8 mouse cellular contexts compared by ENCODE assay signal in the genomic region with DNA sequence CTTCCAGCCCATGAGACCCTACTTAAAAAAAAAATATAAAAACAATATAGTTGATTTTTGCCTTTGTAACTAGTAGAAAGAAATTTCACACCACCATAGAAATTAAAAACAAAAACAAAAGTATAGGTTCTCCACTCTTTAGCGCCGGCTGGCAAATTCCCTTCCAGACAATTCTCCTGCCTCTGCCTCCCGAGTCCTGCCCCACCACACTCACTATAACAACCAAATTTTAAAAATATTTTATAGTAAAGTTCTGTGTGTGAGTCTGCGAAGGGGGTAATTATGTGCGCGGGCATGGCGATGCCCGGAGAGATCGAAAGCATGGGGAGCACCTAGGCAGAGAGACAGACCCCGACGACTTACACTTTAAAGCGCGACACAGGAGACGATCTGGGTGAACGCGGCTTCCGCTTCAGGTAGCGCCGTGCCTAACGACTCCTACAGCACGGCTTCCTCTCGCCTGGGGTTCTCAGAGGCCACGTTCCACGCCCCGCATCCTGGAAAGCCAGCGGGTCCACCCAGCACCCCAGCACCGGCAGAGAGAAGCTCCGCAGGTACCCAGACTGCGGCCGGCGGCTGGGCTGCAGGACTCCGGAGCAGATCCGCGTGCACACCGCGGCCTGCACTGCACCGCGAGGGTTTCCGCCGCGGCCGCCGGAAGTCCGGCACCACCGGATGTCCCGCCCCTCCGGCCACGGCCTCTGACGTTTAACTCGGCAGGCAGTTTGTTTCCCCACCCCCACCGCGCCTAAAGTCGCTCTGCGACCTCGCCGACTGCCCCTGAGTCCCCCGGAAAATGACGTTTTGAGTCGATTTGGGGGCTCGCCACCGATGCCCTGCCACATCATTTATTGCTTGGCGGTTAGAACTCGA. TPM values are rescaled to one million over a fixed set of nuclear protein-coding genes. Genes with fewer than 3 reads are reported as not detected.
DNase-seq lines count a peak whose midpoint lies in the region; ATAC-seq lines count a peak whose summit lies in the region.

A gene (minus strand): TSS at position 682 of the 873 bp plus-strand sequence.

- H3K9me3 ChIP-seq in intestine, embryonic 15.5 days = no peaks in the 10 kb centered on the region

- no peaks in the 10 kb centered on the region for H3K27me3 ChIP-seq in intestine, embryonic 15.5 days (replicated peaks)

- peak within 1 kb of the TSS; percentile 68 for H3K4me3 ChIP-seq in intestine, embryonic 15.5 days (replicated peaks)

- DNase-seq in adrenal gland, adult 8-10 months = peak; percentile 84
- DNase-seq in embryo, embryonic 11.5 days (ENCODE audit: low read depth, low spot score) = peak; percentile 90
- peak; percentile 88 to 91 for DNase-seq in gastrocnemius, postnatal 36 days
- peak; percentile 93 to 94 for DNase-seq in left cerebral cortex, postnatal 25 days (ENCODE audit: low spot score in 2 of 2)
- peak; percentile 95 for DNase-seq in mesoderm, embryonic 11.5 days (ENCODE audit: low read depth, low spot score)
- DNase-seq in right cerebral cortex, postnatal 25 days = peak; percentile 93
- DNase-seq in urinary bladder, postnatal 36 days (ENCODE audit: low spot score in 2 of 2) = peak; percentile 88 to 91

- intact Hi-C loops in gastrocnemius, postnatal 36 days (cut with DNase I) = no loop called here
- intact Hi-C loops in left cerebral cortex, postnatal 25 days (cut with DNase I) = no loop called here

- H3K27ac ChIP-seq in intestine, embryonic 15.5 days = peak within 1 kb of the TSS; percentile 93

- ATAC-seq in intestine, embryonic 15.5 days = peak; percentile 100

- under 1% methylated on average over 63 of the region's 63 CpGs for WGBS in intestine, embryonic 15.5 days

- H3K4me2 ChIP-seq in intestine, embryonic 15.5 days (replicated peaks) = peak within 1 kb of the TSS; percentile 66

- H3K4me1 ChIP-seq in intestine, embryonic 15.5 days (replicated peaks) = peaks cover 6% of the 10 kb centered on the region

- H3K9ac ChIP-seq in intestine, embryonic 15.5 days = peak within 1 kb of the TSS; percentile 90

- peaks cover 2% of the 10 kb centered on the region; the same call in 1 of the 2 replicates for H3K36me3 ChIP-seq in intestine, embryonic 15.5 days

RNA-seq across cellular contexts. Expression of the gene that starts here (rescaled TPM):
- total RNA-seq in adrenal gland, adult 8-10 months (2022) = 10 to 100 TPM; 16.0 to 19.5 (median 18.7) TPM
- 1 to 10 TPM; 7.3 to 9.9 TPM for total RNA-seq in gastrocnemius, postnatal 36 days (2021)
- 26.4 and 32.3 TPM in 2 replicates for polyA plus RNA-seq in intestine, embryonic 15.5 days (2015; fragmentation: Nextera tagmentation; extraction: Ambion mirVana)
- 1 to 10 TPM; 9.5 to 9.8 TPM for total RNA-seq in left cerebral cortex, postnatal 25 days (2021)

Comparison
In these comparisons a context has a peak if more than half of its experiments do, and no peak if none do; other contexts are left out.
1. Peak in every context shown above with its lines: DNase-seq, ATAC-seq, H3K4me3 ChIP-seq and H3K27ac ChIP-seq.